Mouse (Mus musculus) Patski (cell line): ENCODE measurements around the gene Rdh1. TPM values are rescaled to one million over a fixed set of nuclear protein-coding genes. Genes with fewer than 3 reads are reported as not detected.
"Not testable (repeated sequence)": the region's sequence is repeated elsewhere in the genome, so short reads cannot be mapped to it uniquely, and the experiment has no call there.

ENCODE experiments used
- ATAC-seq: fragments of 100-300 bp; one replicate; pipeline ENCODE4 v1.8.0; 2021
- CTCF ChIA-PET: fragments of 350-600 bp; sonication (Branson Sonifier 250); formaldehyde crosslinking; loops from one replicate; lab custom pipeline; 2022; ENCODE audit warnings: inconsistent platforms; lab: Charles Lee
- POLR2A ChIA-PET: fragments of 350-600 bp; sonication (Branson Sonifier 250); formaldehyde crosslinking; loops from one replicate; lab custom pipeline; 2022; ENCODE audit warnings: antibody characterized with exemption, inconsistent platforms; lab: Charles Lee
- DNase-seq: peaks from one replicate; pipeline ENCODE4 v3.0.0-alpha.2; 2011; ENCODE audit warnings: low read depth, low spot score
- H3K27me3 ChIP-seq: fragments of 371-371 bp; one replicate; pipeline ENCODE4 v1.5.1; 2021
- CTCF ChIP-seq: fragments of 100-300 bp; IDR thresholded peaks from one replicate; pipeline ENCODE4 v1.5.1; 2021
- in situ Hi-C: fragments of 300-500 bp; cut with MboI; formaldehyde crosslinking; loops from 3 replicates; pipeline ENCODE4 v1.11.1; 2018; ENCODE audit warnings: low pct_unique_long_range_greater_than_20kb, mixed read lengths
- polyA plus RNA-seq: library from polyadenylated mRNA; unstranded; gene quantifications from one replicate; pipeline ENCODE4 v1.2.3, GENCODE M21; 2021

Gene Rdh1
- polyA plus RNA-seq, 1 experiment from 2014 or later, result 0.05 TPM

DNA sequence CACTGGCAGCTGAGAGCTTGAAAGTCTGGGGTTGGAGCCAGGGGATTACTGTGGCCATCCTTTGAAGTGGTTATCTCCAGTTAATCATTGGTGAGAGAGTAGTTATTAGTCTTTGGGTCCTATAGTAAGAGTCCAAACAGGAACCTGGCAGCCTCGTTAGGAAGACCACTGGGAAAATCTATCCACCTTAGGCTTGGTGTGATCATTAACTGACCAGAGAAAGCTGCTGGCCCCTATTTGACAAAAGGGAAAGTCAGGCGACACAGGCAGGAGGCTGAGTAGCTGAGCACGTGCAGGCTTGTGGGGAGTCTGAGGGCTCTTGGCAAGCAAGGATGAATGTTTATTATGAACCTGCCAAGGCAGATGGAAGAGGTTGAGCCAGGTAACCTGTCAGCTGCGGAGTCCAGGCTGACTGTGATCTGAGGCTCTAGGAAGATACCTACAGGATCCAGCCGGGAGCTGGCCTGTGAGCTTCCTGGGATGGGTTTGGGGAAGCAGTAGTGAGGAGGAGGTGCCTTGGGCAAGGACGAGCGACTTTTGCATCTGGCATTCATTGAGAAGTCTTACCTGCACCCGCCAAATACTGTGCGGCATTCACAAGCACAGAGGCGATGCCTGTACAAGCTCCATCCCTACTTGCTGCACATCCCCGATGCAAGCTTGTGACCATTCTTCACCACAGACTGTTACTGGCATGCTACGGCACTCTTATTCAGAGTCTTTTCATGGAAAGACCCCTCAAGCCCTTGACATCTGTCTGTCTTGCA is 4.6 kb downstream of the Rdh1 start:
- in situ Hi-C loops, result loop anchor here (10.0 kb wide), 1 partner anchor 111 kb away; no protein-coding TSS in a partner anchor
- POLR2A ChIA-PET, result no interaction called here
- CTCF ChIA-PET, result interaction anchor here (1.0 kb wide), 1 partner anchor 150 kb away, joined by 3 read pairs; no protein-coding TSS in a partner anchor

DNA sequence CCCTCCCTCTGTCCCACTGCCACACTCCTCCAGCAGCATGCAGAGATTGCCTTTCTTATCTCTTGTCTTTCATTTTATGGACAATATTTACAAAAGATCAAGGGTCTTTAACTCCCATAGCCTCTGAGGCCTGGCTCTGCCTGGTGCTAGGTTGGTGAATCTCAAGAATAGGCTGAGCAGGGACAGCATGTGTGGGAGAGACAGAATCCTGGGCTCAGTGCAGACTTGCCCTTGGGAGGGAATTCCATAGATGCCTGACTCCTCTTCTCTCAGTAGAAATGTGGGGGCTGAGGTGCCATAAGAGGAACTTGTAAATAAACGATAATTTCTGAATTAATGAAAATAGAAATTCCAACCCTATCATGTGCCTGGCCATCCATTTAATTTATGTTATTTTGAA is 7.0 kb downstream of the Rdh1 start:
- ChIA-PET POLR2A (no interaction called here), CTCF (no interaction called here)
- ATAC-seq (no peak), DNase-seq (no peak)
- in situ Hi-C loops, result loop anchor here (10.0 kb wide), 1 partner anchor 108 kb away; no protein-coding TSS in a partner anchor
- TF ChIP-seq CTCF, result no peak
- no peaks in the 10 kb centered on the region for H3K27me3 ChIP-seq

More for the DNA sequence above, 4.6 kb downstream of the Rdh1 start:
- TF ChIP-seq CTCF, result no peak
- DNase-seq, result peak; percentile 81
- no peaks in the 10 kb centered on the region for H3K27me3 ChIP-seq
- ATAC-seq, result peak; percentile 45

DNA sequence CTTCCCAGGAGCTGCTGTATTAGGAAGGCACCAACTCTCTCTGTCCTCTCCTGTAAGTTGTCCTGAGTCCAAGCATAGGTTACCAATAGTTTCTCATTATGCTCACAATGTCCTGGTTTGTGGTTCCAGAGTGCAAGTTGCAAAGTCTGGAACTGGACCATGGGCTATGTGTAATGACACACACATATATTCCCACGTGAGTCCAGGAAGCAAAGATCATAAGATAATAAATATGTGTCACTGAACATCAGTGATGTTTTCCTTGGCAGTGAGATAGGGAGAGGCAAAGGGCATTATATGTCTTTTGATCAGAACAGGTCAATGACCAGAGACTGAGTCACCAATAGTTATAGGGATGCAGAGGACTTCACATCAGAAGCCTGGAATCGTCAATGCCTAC is 16.5 kb downstream of the Rdh1 start, which contains the start of gene Rdh9:
Gene Rdh9 (plus strand): TSS at position 376 of the 400 bp plus-strand sequence.
- TF ChIP-seq CTCF, result no peak
- no peak for DNase-seq
- ChIA-PET POLR2A (no interaction called here), CTCF (no interaction called here)
- peaks cover 6% of the 10 kb centered on the region for H3K27me3 ChIP-seq
- ATAC-seq, result no peak
- in situ Hi-C loops, result no loop called here

DNA sequence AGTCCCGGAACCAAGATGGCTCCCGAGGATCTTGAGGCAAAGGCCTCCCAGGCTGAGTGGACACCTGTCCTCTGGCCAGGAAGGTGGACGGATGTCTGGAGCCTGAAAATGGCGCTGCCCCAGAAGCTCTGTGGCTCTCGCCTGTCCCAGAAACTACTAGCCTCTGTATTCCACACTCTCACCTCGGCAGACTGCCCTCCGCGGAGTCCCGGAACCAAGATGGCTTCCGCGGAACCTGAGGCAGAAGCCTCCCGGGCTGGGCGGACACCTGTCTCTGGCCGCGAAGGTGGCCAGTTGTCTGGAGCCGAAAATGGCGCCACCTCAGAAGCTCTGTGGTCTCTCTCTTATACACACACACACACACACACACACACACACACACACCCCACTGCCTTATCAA is 22.8 kb downstream of the Rdh1 start:
- DNase-seq, H3K27me3 ChIP-seq, CTCF ChIA-PET, in situ Hi-C loops, POLR2A ChIA-PET, ATAC-seq: not testable (repeated sequence)

DNA sequence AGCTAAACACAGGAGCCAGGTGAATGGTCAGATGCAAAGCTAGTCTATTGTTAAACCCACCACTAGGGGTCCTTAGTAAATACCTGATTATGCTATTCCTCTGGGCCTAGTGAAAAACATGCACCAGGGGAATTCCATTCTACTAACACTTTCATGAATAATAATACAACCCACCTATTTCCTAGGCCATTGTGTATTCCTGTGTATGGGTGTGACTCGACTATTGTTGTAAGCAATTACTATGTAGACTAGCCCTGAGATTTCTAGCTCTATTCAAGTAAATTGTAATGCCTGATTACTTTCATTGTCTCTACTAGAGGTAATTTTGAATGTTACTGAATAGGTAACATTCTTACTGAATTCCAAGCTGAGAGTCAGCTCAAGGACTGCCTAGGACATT is 25.9 kb downstream of the Rdh1 start:
- DNase-seq, CTCF ChIA-PET, ATAC-seq, in situ Hi-C loops, H3K27me3 ChIP-seq: not testable (repeated sequence)
- POLR2A ChIA-PET, result interaction anchor here (0.6 kb wide), 1 partner anchor 152 kb away, joined by 9 read pairs; no protein-coding TSS in a partner anchor

DNA sequence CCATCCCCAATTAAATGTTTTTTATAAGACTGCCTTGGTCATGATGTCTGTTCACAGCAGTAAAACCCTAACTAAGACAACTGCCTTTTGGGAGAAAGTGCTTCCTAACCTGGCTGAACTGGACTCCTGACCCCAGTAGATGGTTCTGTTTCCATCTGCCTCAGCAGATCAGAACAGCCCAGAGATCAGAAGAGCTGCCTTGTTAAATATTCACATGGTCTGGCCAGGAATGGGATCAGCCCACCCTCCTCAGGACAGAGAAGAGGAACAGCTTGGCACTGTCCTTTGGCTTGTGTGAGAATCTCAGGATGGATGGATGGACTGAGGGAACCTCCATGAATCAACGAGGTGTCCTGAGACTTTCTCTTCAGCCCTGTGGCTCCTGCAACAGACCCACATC is 39.8 kb downstream of the Rdh1 start:
- ChIA-PET CTCF (no interaction called here), POLR2A (no interaction called here)
- no peak for TF ChIP-seq CTCF
- DNase-seq, result no peak
- H3K27me3 ChIP-seq, result peaks cover 12% of the 10 kb centered on the region
- in situ Hi-C loops, result no loop called here
- ATAC-seq, result no peak

DNA sequence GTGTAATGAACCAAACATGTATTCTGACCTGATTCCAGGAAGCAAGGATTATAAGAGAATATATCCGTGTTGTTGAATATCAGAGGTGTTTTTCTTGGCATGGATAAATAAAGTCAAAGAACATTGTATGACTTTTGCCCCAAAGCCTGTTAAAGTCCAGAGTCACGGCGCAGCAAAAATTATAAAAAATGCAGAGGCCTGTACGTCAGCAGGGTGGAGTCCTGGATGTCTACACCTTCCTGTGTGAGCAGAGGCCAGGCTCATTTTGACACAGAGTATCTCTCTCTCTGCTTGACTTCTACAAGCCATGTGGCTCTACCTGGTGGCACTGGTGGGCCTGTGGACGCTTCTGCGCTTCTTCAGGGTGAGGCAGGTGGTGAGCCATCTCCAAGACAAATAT is 41.4 kb downstream of the Rdh1 start, which contains the start of gene Rdh16:
Gene Rdh16 (plus strand): TSS at position 262 of the 400 bp plus-strand sequence.
- in situ Hi-C loops, result no loop called here
- ATAC-seq, result no peak
- TF ChIP-seq CTCF, result no peak
- POLR2A ChIA-PET, result no interaction called here
- peaks cover 12% of the 10 kb centered on the region for H3K27me3 ChIP-seq
- CTCF ChIA-PET, result no interaction called here
- DNase-seq, result no peak

DNA sequence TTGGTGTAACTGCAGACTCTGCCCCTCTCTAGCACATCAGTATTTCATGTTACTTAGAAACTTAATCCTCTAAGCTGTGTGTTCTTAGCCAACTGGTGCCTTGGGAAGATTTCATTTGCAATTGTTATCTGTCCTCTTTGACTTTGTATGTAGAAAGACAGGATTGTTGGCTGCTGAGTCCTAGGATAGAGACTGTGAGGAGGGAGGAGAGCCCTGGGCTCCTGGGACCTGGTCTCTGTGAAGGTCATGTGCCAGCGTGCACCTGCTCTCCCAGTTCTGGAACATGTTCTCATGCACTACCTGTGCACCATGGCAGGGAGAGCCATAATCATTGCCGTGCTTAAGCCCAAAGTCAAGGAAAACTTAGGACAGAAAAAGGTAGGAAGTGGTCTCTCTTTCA is 42.1 kb downstream of the Rdh1 start:
- CTCF ChIA-PET, result no interaction called here
- ATAC-seq (no peak), DNase-seq (no peak)
- TF ChIP-seq CTCF, result no peak
- in situ Hi-C loops, result no loop called here
- peaks cover 12% of the 10 kb centered on the region for H3K27me3 ChIP-seq
- POLR2A ChIA-PET, result no interaction called here

DNA sequence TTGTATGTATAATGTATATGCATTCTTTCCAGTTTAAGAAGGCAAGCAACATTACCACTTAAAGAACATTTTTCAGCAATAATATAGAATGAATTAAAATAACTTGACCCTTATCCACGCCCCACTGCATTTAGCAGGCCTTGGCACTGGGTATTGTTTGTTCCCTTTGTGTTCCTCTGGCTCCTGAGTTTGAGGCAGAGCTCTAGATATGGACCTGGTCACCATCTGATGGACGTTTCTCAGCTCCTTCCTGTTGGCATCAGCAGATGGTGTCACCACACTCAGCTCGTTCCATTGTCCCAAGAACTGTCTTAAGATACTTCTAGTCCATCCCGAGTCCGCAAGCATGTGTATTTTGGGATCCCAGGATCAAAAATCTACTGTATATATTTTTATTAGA is 42.7 kb downstream of the Rdh1 start:
- POLR2A ChIA-PET, result no interaction called here
- ATAC-seq, result no peak
- peaks cover 12% of the 10 kb centered on the region for H3K27me3 ChIP-seq
- TF ChIP-seq CTCF, result no peak
- no peak for DNase-seq
- CTCF ChIA-PET, result no interaction called here
- in situ Hi-C loops, result no loop called here

DNA sequence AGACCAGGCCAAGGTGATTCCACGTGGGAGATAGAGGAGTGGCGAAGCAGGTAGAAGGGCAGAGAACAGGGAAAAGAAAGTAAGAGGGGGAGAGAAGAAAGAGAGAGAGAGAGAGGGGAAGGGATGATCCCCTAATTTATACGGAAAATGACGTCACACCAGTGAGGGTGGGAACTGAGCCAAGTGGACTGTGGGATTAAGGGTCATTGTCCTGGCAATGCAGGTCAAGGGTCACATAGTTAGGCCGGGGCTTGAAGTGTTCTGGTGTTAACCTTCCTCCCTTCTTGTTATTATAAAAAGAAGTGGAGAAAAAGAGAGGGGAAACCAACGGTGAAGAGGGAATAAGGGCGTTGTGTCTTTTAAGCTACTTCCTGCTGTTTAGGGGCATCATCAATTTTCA is 44.9 kb downstream of the Rdh1 start:
- no peak for DNase-seq
- peaks cover 18% of the 10 kb centered on the region for H3K27me3 ChIP-seq
- CTCF ChIA-PET, result no interaction called here
- in situ Hi-C loops, result no loop called here
- no peak for ATAC-seq
- TF ChIP-seq CTCF, result no peak
- POLR2A ChIA-PET, result no interaction called here

DNA sequence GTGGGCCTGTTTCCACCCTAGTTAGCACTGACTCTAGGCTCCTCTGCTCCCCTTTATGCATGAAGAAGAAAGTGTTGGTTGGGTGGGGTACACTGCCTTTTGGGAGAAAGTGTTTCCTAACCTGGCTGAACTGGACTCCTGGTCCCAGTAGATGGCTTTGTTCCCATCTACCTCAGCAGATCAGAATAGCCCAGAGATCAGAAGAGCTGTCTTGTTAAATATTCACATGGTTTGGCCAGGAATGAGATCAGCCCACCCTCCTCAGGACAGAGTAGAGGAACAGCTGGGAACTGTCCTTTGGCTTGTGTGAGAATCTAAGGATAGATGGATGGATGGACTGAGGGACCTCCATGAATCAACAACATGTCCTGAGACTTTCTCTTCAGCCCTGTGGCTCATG is 56.4 kb downstream of the Rdh1 start:
- H3K27me3 ChIP-seq, result no peaks in the 10 kb centered on the region
- CTCF ChIA-PET, result no interaction called here
- ATAC-seq (no peak), DNase-seq (no peak)
- in situ Hi-C loops, result no loop called here
- TF ChIP-seq CTCF, result no peak
- POLR2A ChIA-PET, result no interaction called here

DNA sequence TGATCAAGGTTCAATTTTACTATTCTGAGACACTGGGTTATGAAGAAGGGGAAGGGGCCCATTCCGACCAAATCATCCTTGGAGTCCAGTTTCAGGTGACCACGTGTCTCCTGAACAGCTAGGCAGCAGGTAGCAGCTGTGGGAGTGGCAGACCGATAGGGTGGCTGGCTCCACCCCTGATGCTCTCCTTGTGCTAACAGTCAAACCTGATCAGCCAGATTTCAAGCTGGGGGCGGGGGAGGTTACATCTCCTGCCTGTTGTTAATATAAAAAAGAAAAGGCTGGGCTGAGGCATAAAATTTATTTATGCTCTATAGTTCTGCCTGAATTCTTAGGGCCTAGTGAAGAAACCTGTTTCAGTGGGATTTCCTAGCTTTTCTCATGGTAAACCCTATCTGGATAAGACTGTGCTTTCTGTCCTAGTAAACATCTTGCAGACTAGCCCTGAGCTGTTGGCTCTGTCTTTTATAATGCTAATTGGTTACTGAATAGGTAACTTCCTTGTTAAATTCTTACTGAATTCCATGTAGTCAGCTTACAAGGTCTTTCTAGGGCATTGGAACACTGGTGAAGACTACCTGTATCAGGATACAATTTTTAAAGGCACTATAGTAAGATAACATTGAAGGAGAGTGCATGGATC is 57.9 kb downstream of the Rdh1 start:
- ATAC-seq, CTCF ChIA-PET, H3K27me3 ChIP-seq, POLR2A ChIA-PET, DNase-seq, in situ Hi-C loops: not testable (repeated sequence)
